Mouse (Mus musculus) embryonic fibroblast, embryonic 13.5 days (primary cell): ENCODE data around the gene Tulp4.

Experiments used
- CTCF ChIP-seq: IDR thresholded peaks from 2 replicates; pipeline ENCODE4 v1.5.1; 2011; ENCODE audit warnings: mild to moderate bottlenecking, control low read depth, low read length, moderate library complexity, borderline replicate concordance; ENCODE audit not compliant: insufficient read depth
- POLR2A ChIP-seq: IDR thresholded peaks from 2 replicates; pipeline ENCODE4 v1.6.1; 2011; ENCODE audit warnings: low read depth, mild to moderate bottlenecking, control low read depth, low read length, moderate library complexity

GRCm38 (mm10) chr17:6131083-6131482 lies 24.8 kb downstream of the Tulp4 start:
- TF ChIP-seq CTCF = no peak
- TF ChIP-seq POLR2A = no peak
